Mouse (Mus musculus) cerebellum, adult 2 months (tissue): Measurements from ENCODE around the gene Atxn7l3b.

Source experiments
- CTCF ChIP-seq: fragments of 200-500 bp; IDR thresholded peaks from 2 replicates; pipeline ENCODE4 v1.5.1; 2011; ENCODE audit warnings: low read depth, mild to moderate bottlenecking, control low read depth, low read length, moderate library complexity, borderline replicate concordance; ENCODE audit not compliant: insufficient read depth
- POLR2A ChIP-seq: fragments of 200-500 bp; IDR thresholded peaks from 2 replicates; pipeline ENCODE4 v1.6.1; 2011; ENCODE audit warnings: low read length, control low read depth, borderline replicate concordance; ENCODE audit not compliant: insufficient read depth

- TF ChIP-seq CTCF (no peak), POLR2A (no peak)
These were observed 28.6 kb downstream of the Atxn7l3b start for GRCm38 (mm10) chr10:112900243-112900642.
